In the genomic region with DNA sequence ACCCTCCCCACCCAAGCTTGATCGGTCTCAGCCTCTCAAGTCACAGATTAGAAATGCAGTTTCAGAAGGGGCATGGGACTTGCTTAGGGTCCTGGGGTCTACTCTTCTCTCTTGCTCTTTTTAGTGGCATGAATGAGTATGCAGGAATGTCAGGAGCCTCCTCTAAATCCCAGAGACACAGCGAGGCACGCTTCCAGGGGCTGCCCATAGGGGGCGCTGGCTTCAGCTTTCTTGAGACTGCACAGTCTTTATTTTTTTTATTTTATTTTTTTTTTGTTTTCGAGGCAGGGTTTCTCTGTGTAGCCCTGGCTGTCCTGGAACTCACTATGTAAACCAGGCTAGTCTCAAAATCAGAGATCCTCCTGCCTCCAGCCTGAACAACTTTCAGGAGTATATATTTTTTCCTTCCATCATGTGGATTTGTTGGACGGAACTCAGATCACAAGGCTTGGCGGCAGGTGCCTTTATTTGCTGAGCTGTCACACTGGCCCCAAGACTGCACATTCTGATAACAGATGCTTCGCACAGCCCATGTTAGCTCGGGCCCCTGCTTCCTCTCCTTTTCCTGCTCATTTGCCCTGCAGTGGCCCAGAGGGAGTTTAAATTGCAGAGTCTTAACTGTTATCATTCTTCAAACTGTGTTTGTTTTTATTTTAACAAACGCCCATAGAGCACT, we compare ENCODE assay signal across 9 mouse cellular contexts. TPM values are rescaled to one million over a fixed set of nuclear protein-coding genes. Genes with fewer than 3 reads are reported as not detected.
A peak's percentile ranks its signal among the peaks of the same experiment; 100 is the strongest.
DNase-seq lines count a peak whose midpoint lies in the region; ATAC-seq lines count a peak whose summit lies in the region.
"Had no signal": no experiment of that assay in that cellular context is flagged by ENCODE, and none has a peak within 500 bp of the region (broad histone marks: within the 10 kb centered on the region; RNA-seq: fewer than 3 reads in every experiment).

No protein-coding gene starts in this region.

- peaks cover 38% of the 10 kb centered on the region for H3K27me3 ChIP-seq in intestine, embryonic 14.5 days (replicated peaks; ENCODE audit: control insufficient read depth, insufficient read depth, low read length)
- peaks cover 34% of the 10 kb centered on the region for H3K27me3 ChIP-seq in intestine, embryonic 15.5 days (replicated peaks)
- peaks cover 71% of the 10 kb centered on the region for H3K27me3 ChIP-seq in limb, embryonic 10.5 days (ENCODE audit: low read depth, poor library complexity, severe bottlenecking)

- ATAC-seq in intestine, embryonic 14.5 days (replicated peaks; ENCODE audit: low FRiP score, low TSS enrichment, low read depth), result no peak
- no peak for ATAC-seq in intestine, embryonic 15.5 days

- WGBS in intestine, embryonic 14.5 days, result 26% methylated on average over 10 of the region's 10 CpGs
- WGBS in intestine, embryonic 15.5 days, result 31% methylated on average over 10 of the region's 10 CpGs
- WGBS in limb, embryonic 10.5 days, result 41% methylated on average over 10 of the region's 10 CpGs

- peaks cover 6% of the 10 kb centered on the region; the same call in 1 of the 2 replicates for H3K36me3 ChIP-seq in intestine, embryonic 14.5 days (ENCODE audit: control insufficient read depth, insufficient read depth, low read length)
- no peaks in the 10 kb centered on the region for H3K36me3 ChIP-seq in intestine, embryonic 15.5 days
- H3K36me3 ChIP-seq in limb, embryonic 10.5 days, result peaks cover 3% of the 10 kb centered on the region; the same call in 1 of the 2 replicates

- no peaks in the 10 kb centered on the region for H3K9me3 ChIP-seq in intestine, embryonic 14.5 days (ENCODE audit: control insufficient read depth, low read length)
- no peaks in the 10 kb centered on the region for H3K9me3 ChIP-seq in intestine, embryonic 15.5 days
- no peaks in the 10 kb centered on the region for H3K9me3 ChIP-seq in limb, embryonic 10.5 days (replicated peaks)
- H3K9me3 ChIP-seq: limb, embryonic 13.5 days had no signal

- no peak overlapping the region for H3K9ac ChIP-seq in intestine, embryonic 14.5 days (ENCODE audit: low read length)
- H3K9ac ChIP-seq in intestine, embryonic 15.5 days, result no peak overlapping the region
- H3K9ac ChIP-seq: limb, embryonic 13.5 days had no signal

- DNase-seq in intestine, embryonic 14.5 days (ENCODE audit: low spot score), result peak; percentile 88
- peak; percentile 85 for DNase-seq in 3T3-L1 (ENCODE audit: low read depth, low spot score)
- DNase-seq in CD4-positive helper T cell, adult 2 months (ENCODE audit: low read depth, low spot score), result peak; percentile 20
- DNase-seq in cerebellum, adult 9-11 months, result peak; percentile 79
- peak; percentile 85 for DNase-seq in limb, embryonic 10.5 days (ENCODE audit: low spot score)
- DNase-seq in thymus, postnatal 4 days, result peak; percentile 58
- no peak for DNase-seq in right cerebral cortex, postnatal 10 days (ENCODE audit: low spot score in 2 of 2)

- no peak overlapping the region for H3K4me3 ChIP-seq in intestine, embryonic 14.5 days (ENCODE audit: low read depth, low read length)
- no peak overlapping the region for H3K4me3 ChIP-seq in intestine, embryonic 15.5 days (replicated peaks)
- H3K4me3 ChIP-seq in limb, embryonic 10.5 days, result no peak overlapping the region
- H3K4me3 ChIP-seq: limb, embryonic 13.5 days had no signal

- H3K4me1 ChIP-seq in intestine, embryonic 14.5 days (replicated peaks; ENCODE audit: control insufficient read depth, insufficient read depth, low read length), result peaks cover 11% of the 10 kb centered on the region
- peaks cover 16% of the 10 kb centered on the region for H3K4me1 ChIP-seq in intestine, embryonic 15.5 days (replicated peaks)
- peaks cover 83% of the 10 kb centered on the region for H3K4me1 ChIP-seq in limb, embryonic 10.5 days

- no peak overlapping the region for H3K4me2 ChIP-seq in intestine, embryonic 14.5 days (ENCODE audit: low read length)
- H3K4me2 ChIP-seq in intestine, embryonic 15.5 days (replicated peaks), result no peak overlapping the region
- H3K4me2 ChIP-seq: limb, embryonic 13.5 days had no signal

- no peak overlapping the region for H3K27ac ChIP-seq in intestine, embryonic 14.5 days (ENCODE audit: low read depth)
- no peak overlapping the region for H3K27ac ChIP-seq in intestine, embryonic 15.5 days
- no peak overlapping the region for H3K27ac ChIP-seq in limb, embryonic 10.5 days
- H3K27ac ChIP-seq: limb, embryonic 13.5 days had no signal

RNA-seq across cellular contexts. Expression of a gene that starts 9.8 kb away (rescaled TPM):
- polyA plus RNA-seq in intestine, embryonic 14.5 days (2014; fragmentation: Nextera tagmentation; extraction: Ambion mirVana), result 69.4 and 72.1 TPM in 2 replicates
- 98.9 and 103 TPM in 2 replicates for polyA plus RNA-seq in intestine, embryonic 15.5 days (2015; fragmentation: Nextera tagmentation; extraction: Ambion mirVana)
- 50.4 and 61.7 TPM in 2 replicates for polyA plus RNA-seq in limb, embryonic 10.5 days (2016; fragmentation: Nextera tagmentation; extraction: Ambion mirVana)

RNA-seq across cellular contexts. Expression of a gene that starts 24.3 kb away (rescaled TPM):
- polyA plus RNA-seq in intestine, embryonic 14.5 days (2014; fragmentation: Nextera tagmentation; extraction: Ambion mirVana), result 0.47 and 1.0 TPM in 2 replicates
- 2.6 and 2.7 TPM in 2 replicates for polyA plus RNA-seq in intestine, embryonic 15.5 days (2015; fragmentation: Nextera tagmentation; extraction: Ambion mirVana)
- polyA plus RNA-seq in limb, embryonic 10.5 days (2016; fragmentation: Nextera tagmentation; extraction: Ambion mirVana), result 0.31 and 0.59 TPM in 2 replicates

RNA-seq across cellular contexts. Expression of a gene that starts 50.8 kb away (rescaled TPM):
- polyA plus RNA-seq in intestine, embryonic 14.5 days (2014; fragmentation: Nextera tagmentation; extraction: Ambion mirVana), result 46.7 and 55.2 TPM in 2 replicates
- 35.6 and 39.3 TPM in 2 replicates for polyA plus RNA-seq in intestine, embryonic 15.5 days (2015; fragmentation: Nextera tagmentation; extraction: Ambion mirVana)
- polyA plus RNA-seq in limb, embryonic 10.5 days (2016; fragmentation: Nextera tagmentation; extraction: Ambion mirVana), result 45.7 and 49.6 TPM in 2 replicates

RNA-seq across cellular contexts. Expression of a gene that starts 53.2 kb away (rescaled TPM):
- 36.7 and 42.8 TPM in 2 replicates for polyA plus RNA-seq in intestine, embryonic 14.5 days (2014; fragmentation: Nextera tagmentation; extraction: Ambion mirVana)
- 35.9 and 36.9 TPM in 2 replicates for polyA plus RNA-seq in intestine, embryonic 15.5 days (2015; fragmentation: Nextera tagmentation; extraction: Ambion mirVana)
- 23.7 and 28.8 TPM in 2 replicates for polyA plus RNA-seq in limb, embryonic 10.5 days (2016; fragmentation: Nextera tagmentation; extraction: Ambion mirVana)

RNA-seq across cellular contexts. Expression of a gene that starts 53.4 kb away (rescaled TPM):
- 1.9 and 2.6 TPM in 2 replicates for polyA plus RNA-seq in intestine, embryonic 14.5 days (2014; fragmentation: Nextera tagmentation; extraction: Ambion mirVana)
- polyA plus RNA-seq in intestine, embryonic 15.5 days (2015; fragmentation: Nextera tagmentation; extraction: Ambion mirVana), result 2.2 and 2.4 TPM in 2 replicates
- 0.35 and 0.69 TPM in 2 replicates for polyA plus RNA-seq in limb, embryonic 10.5 days (2016; fragmentation: Nextera tagmentation; extraction: Ambion mirVana)

Comparison
In these comparisons a context has a peak if more than half of its experiments do, and no peak if none do; other contexts are left out.
1. DNase-seq: peak in intestine, embryonic 14.5 days (single experiment), 3T3-L1 (single experiment), CD4-positive helper T cell, adult 2 months (single experiment), cerebellum, adult 9-11 months (single experiment), limb, embryonic 10.5 days (single experiment) and thymus, postnatal 4 days (single experiment); none in right cerebral cortex, postnatal 10 days (0 of 2).